Mouse (Mus musculus) layer of hippocampus, postnatal 25 days (tissue): ENCODE data around the gene Emp1. TPM values are rescaled to one million over a fixed set of nuclear protein-coding genes. Genes with fewer than 3 reads are reported as not detected.
A peak's percentile ranks its signal among the peaks of the same experiment; 100 is the strongest.

Source experiments
- DNase-seq, 2 experiments: peaks; one replicate each; pipeline ENCODE4 v3.0.0; 2022; ENCODE audit warnings: mixed read lengths in 2 of 2, low spot score in 1 of 2; ENCODE audit errors: extremely low spot score in 1 of 2
- total RNA-seq, 2 experiments: library from RNA; stranded (reverse); gene quantifications; 2 replicates each; pipeline ENCODE4 v1.2.3; 2021

The Emp1 gene
- 1 to 10 TPM; 2.4 to 2.5 TPM for total RNA-seq

DNA sequence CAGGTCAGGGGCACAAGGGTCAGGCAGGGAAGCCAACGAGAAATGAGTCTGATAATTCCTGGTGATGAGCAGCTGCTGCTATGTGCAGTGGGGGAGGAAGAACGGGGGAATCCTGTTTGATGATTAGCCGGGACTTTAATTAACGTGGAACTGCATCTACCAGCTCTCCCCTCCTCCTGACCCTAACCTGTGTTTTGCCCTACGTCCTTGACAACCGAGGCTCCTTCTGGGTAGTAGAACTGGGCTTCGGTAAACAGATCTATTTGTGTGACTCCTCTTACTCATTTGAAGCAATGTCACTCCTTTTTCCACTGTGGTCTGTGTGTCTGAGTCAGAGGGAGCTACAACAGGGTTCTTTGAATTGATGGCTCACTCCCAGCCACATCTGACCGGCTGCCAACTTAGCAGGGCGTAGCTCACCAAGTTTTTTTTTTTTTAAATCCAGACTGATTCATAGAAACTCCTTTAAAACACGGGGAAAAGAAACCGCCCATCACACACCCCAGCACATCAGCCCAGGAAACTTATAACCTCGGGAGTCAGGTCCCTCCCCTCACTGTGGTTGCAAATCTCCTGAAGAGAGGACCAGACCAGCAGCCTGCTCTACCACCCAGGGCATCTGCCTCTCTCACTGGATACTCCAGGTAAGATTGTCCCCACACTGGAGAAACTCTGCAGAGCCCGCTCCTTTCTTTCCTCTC lies at the start of gene Emp1:
Gene Emp1 (plus strand): TSS at position 87 of the 701 bp plus-strand sequence.
- peak in 1 of 2 experiments; percentile 51 for DNase-seq

DNA sequence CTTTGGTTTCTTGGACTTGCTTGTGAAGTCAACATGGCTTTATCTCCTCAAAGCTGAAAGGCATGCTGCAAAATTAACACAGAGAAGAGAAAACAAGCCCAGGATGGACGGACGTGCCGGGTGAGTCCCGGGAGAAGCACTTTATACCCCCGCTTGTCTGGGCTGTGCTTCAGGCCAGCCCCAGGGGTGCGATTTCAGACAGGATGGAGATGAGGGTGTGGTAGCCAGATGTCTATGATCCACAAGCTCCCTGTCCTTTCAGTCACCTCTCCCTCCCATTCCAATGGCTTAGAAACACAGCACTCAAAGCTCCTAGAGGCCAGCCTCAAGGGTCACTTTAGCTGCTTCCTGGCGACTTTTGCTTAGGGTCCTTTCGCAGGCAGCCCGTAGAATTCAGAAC lies 48.4 kb upstream of the Emp1 start:
- no peak for DNase-seq

GRCm38 (mm10) chr6:135316141-135316540 lies 46.2 kb upstream of the Emp1 start:
- DNase-seq = no peak

DNA sequence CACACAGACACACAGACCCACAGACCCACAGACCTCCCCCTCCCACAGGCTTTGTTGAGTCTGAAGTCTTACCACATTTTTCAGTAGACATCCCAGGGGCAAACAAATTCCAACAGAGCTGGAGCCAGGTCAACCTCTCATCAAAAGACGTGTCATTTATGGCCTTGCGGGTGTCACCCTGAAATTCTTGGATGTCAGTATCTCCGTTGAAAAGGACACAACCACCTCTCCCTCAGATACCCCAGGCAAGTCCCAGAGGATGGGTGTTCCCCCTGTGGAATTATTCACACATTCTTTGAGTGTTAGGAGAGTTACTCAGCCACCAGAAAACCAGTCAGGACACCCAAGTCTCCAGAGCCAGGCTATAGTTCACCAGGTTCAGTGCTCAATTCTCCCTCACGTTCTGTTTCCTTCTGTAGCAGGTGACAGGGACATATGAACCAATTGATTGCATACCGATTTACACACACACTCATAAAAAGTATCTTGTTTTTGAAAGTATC lies 42.9 kb upstream of the Emp1 start:
- no peak for DNase-seq

DNA sequence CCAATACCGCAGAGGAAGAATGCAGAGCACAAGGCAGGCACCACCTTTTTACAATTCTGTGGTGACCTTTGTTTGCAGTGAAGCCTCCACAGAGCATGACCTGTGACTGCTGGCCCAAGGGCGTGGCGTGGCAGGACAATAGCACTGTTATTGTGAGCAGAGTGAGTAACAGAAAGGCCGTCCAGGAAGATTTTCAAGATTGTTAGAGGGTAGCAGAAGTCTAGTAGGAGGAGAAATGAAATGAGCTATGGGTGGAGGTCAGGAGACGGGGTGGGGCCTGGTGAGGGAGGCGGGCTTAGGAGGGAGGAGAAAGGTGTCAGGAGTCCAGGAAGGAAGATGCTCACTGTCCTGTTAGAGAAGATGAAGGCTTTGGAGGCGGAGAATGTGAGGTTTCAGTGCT lies 39.6 kb upstream of the Emp1 start:
- no peak for DNase-seq

DNA sequence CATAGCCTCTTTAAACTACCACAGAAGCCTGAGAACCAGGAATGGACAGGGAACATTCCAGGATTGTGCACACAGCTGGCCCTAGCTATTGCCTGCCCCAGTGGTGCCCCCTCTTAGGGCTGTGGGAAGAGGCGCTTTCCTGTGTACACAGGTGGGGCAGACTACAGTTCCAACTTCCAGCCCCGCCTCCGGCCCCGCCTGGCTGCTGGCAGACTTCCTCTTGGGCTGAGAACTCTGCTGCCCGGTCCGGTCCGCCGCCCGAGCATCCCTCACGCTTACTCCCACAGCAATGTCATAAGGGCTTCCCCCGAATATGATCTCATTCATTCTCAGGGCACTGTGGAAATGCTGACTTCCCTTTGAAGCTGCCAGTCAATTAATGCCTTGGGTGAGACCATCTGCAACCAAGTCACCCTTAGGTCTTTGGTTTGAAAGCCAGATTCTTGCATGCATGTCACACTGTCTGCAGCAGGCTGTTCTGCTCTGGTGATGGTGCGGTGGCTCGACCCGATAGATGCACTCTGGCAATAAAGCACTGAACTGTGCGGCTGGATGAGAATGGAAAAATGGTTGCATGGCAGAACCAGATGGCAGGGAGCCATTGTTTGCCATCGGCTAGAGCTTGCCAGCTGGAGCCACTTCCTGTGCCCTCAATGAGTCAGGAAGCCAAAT lies 38.9 kb upstream of the Emp1 start:
- DNase-seq = no peak

- no peak for DNase-seq
These were observed 38.2 kb upstream of the Emp1 start for GRCm38 (mm10) chr6:135324111-135324510.

GRCm38 (mm10) chr6:135324686-135325300 lies 37.6 kb upstream of the Emp1 start:
- DNase-seq = no peak

DNA sequence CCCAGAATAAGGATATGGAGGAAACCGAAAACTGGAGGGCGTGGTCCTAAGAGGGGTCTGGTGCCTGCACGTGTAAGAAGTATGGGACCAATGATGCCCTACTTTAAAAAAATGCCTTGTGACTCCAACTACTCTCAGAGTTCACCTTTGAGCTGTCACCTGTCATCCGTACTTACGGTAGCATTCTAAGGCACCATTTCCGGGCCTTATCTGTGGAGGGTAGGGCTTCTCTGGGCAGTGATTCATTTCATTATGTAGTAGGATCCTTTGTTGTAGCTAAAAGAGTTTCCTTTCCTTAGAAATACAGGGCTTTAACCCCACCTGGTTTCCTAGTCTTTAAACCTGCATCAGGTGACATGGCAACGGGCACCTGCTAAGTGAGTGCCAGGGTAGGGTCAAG lies 35.5 kb upstream of the Emp1 start:
- DNase-seq = no peak

DNA sequence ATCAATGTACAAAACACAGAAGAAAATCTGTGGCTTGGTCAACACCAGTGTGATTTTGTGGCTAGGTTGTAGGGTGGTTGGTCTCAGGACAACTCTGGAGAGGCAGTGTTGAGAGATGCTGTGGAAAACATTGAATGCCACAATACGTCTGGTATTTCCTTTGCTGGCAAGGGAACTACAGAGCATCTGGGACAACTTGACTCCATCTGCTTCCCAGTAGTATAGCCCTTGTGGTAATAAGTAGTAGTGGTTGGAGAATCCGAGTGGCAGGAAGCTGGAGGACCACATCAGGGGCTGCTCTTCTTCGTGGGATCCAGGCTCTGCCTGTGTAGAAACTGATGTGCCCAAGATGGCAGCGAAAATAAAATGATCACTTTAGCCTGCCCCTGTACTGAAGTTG lies 30.4 kb upstream of the Emp1 start:
- peak in 1 of 2 experiments; percentile 36 for DNase-seq

DNA sequence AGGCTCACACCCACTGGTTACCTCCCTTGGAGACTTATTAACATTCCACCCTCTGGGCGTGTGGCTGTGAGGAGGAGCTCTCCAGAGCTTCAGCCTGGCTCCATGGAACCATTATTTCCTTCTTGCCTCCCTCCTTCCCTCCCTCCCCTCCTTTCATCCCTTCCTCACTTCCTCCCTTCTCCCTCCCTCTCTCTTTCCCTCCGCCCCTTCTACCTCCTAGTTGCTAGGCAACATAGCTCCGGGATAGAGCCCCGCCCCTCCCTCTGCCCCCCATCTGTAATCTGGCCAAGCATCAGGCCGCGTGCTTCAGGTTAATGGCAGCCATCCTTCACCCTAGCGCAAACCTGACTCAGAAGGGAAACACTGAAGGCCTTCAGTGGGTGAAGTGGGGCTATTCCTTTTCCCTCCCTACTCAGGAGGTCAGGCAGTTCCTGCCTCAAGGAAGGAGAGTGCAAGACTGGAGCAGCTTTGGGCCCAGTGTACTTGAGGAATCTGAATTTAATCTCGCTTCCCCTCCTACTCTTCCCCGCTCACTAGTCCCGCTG lies 29.5 kb upstream of the Emp1 start:
- no peak for DNase-seq

GRCm38 (mm10) chr6:135333994-135334651 lies 28.2 kb upstream of the Emp1 start:
- no peak for DNase-seq

DNA sequence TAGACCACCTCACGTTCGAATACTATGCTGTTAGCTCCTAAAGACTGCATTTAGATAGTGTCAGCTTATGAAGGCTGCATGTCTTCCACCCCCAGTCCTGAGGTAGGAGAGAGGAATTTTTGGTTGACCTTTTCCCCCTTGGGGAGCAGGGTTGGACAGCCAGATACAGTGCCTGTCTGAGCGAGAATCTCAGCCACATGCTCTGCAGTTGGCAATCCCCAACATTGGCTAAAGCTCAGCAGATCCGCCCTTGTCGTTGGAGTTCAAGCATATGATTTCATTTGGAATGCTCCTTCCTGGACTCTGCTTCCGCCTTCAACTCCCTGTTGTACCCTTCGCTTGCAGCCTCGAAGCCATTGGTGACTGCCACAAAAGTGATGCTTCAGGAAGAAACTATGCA lies 26.0 kb upstream of the Emp1 start:
- no peak for DNase-seq

DNA sequence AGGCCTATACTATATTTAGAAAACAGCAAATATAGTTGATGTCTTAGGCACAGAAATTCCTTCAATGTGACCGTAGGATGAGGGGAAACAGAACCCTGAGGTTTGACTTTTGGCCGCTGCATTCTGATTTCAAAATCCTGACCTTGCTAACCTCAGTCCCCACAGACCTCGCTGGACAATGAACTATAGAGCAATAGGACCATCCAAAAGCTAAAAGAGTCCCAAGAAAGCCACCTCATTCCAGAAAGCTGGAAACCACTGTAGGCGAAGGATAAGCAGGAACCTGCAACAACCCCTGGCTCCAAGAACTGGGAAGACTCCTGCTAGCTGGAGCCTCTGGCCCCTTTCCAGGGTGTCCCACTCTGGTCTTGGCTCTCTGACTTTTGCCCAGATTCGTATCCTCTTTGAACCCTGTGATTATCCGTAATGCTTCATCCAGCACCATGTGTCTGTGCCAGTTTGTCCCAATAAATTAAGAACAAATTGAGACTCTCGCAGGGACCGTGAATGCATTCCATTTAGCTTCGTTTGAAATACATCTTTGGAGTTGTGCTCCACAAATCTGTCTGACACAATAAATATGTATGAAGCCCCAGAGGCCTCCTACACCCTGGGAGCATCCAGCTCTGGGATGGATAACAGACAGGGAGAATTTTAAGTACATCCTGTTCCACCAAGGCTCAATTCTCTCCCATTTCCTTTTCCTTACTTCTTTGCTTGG lies 21.8 kb upstream of the Emp1 start:
- DNase-seq = no peak

- DNase-seq = no peak
These were observed 21.3 kb upstream of the Emp1 start for GRCm38 (mm10) chr6:135341076-135341378.

DNA sequence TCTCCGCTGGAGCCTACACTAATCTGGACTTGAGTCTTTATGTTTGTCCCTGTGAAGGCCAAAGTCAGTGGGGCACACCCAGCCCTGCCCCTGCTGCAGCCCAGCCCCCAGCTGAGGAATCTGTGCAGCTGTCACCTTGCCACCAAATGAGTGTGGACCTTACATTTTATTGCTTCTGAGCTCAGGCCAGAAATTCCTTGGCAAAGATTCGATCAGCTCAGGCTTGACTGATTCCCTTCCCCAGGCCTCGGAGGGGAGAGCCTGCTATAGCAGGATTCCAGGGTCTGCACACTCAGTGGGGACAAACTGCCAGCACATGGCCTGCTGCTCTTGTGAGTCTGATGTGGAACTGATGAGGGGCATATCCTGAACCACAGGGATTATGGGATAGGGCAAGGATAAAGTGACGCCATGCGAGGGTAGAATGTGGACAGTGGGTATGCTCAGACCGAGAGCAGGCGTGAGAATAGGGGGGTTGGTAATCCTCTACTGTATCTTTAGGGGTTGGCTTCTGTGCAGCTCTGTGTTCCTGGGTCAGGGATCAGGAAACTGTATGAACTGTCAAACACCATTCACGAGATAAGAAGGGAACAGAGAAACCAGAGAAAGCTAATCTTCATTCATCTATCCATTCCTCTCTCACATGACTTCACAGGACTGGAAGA lies 10.6 kb upstream of the Emp1 start:
- DNase-seq = no peak

DNA sequence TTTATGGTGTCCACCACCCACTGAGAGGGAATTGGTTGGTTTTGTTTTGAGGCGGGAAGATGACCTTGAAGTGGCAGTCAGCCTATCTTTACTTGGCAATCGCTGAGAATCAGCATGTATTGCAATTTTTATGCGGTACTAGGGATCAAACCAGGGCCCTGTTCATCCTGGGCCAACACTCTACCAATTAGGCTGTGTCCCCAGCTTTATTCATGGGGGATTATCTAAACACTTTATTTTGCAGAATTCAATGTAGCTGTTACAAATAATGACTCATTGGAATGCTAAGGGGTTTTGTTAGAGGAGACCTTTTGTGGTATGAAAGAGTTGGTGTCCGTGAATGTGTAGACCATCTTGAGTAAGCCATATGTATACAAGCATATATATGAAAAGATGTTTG lies 9.8 kb upstream of the Emp1 start:
- no peak for DNase-seq

DNA sequence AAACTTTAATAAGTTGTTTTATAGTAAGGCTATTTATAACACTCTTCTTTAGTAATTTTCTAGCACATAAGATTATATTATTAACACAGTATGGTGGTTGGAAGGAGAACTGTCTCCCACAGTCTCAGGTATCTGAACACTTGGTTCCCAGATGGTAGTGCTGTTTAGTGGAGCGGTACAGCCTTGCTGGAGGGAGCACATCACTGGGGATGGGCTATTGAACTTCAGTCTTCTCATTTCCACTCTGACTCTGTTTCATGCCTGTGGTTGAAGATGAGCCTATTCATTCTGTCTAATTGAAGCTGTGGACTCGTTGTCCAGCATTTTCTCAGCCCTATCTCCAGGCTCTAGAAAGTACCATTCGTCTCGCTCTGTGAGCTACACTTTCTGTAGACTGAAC lies 7.4 kb upstream of the Emp1 start:
- no peak for DNase-seq

GRCm38 (mm10) chr6:135360331-135360730 lies 2.0 kb upstream of the Emp1 start:
- no peak for DNase-seq

DNA sequence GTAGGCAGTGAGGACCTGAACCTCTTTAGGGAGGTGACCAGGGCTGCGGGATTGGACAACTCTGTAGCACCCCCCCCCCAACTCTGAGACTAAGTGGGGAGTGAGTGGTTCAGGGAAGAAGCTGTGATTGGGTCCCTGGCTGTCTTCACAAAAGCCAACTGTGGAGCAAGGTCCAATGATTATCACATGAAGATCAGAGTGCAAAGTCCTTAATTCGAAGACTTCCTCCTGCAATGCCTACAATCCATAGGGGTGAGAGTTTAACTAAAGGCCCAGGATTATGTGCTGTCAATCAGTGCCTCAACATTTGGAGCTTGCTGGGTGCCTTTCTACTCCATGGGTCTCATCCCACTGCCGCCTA lies 267 bp upstream of the Emp1 start:
- DNase-seq = no peak
